Mouse (Mus musculus): ENCODE results near the gene Cd3eap.

DNA sequence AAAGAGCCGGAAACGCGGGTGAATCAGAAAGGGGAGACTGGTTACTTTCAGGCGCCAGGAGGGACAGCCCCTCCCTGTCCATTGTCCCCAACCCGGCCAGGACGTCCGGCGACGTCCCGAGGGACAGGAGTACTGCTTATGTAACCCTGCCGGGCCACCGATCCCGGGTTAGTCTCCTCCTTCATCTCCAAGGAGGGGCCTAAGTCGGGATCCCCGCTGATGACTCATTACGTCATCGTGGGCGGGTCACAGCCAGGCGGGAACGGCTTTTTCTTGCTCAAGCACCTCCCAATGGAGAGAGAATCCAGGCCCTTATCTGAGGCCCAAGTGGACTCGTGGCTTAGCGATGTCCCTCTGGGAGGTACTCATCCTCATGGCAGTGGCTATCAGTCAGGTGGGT is 32.2 kb downstream of the Cd3eap start:
- TF ChIP-seq POLR2A (IDR thresholded peaks at IDR 0.05; ENCODE audit: insufficient read depth, low read length) (no peak), EP300 (IDR thresholded peaks at IDR 0.05; ENCODE audit: insufficient read depth, low read depth, low read length) (no peak)

Measured in ES-Bruce4 (cell line).